Mouse (Mus musculus) forebrain, embryonic 15.5 days (tissue): ENCODE measurements around the gene Eme2. TPM values are rescaled to one million over a fixed set of nuclear protein-coding genes. Genes with fewer than 3 reads are reported as not detected.

Source experiments
- ATAC-seq: fragments of 200-750 bp; cut with Nextera tagmentation; replicated peaks from 2 replicates; pipeline ENCODE4 v1.8.0; 2017; ENCODE audit warnings: mild to moderate bottlenecking, moderate TSS enrichment, moderate library complexity
- H3K27ac ChIP-seq: fragments of 300-500 bp; sonication (generic); replicated peaks from 2 replicates; pipeline ENCODE4 v1.5.1; 2015; ENCODE audit warnings: mild to moderate bottlenecking, inconsistent platforms
- H3K27me3 ChIP-seq: fragments of 300-500 bp; sonication (generic); 2 replicates; pipeline ENCODE4 v1.6.1; 2015; ENCODE audit warnings: inconsistent platforms
- H3K36me3 ChIP-seq: fragments of 300-500 bp; sonication (generic); 2 replicates; pipeline ENCODE4 v1.6.1; 2015; ENCODE audit warnings: mild to moderate bottlenecking, inconsistent platforms
- H3K4me1 ChIP-seq: fragments of 300-500 bp; sonication (generic); 2 replicates; pipeline ENCODE4 v1.6.1; 2015; ENCODE audit warnings: inconsistent platforms
- H3K4me2 ChIP-seq: fragments of 300-500 bp; sonication (generic); replicated peaks from 2 replicates; pipeline ENCODE4 v1.6.1; 2015; ENCODE audit warnings: mild to moderate bottlenecking, inconsistent platforms
- H3K4me3 ChIP-seq: fragments of 300-500 bp; sonication (generic); 2 replicates; pipeline ENCODE4 v1.5.1; 2015; ENCODE audit warnings: mild to moderate bottlenecking, inconsistent platforms
- H3K9ac ChIP-seq: fragments of 300-500 bp; sonication (generic); replicated peaks from 2 replicates; pipeline ENCODE4 v1.6.1; 2015; ENCODE audit warnings: mild to moderate bottlenecking, inconsistent platforms
- H3K9me3 ChIP-seq: fragments of 300-500 bp; sonication (generic); 2 replicates; pipeline ENCODE4 v1.6.1; 2016; ENCODE audit warnings: inconsistent platforms
- WGBS: fragments of 180-500 bp; shearing (Covaris S2); methylation state at CpG from one replicate; pipeline ENCODE4 v1.1.7; 2015; ENCODE audit warnings: mixed read lengths; 5-methylcytosine and 5-hydroxymethylcytosine counted together
- polyA plus RNA-seq: library from polyadenylated mRNA; unstranded; fragments of >200 nt; fragmentation: Nextera tagmentation; extraction: Ambion mirVana; gene quantifications from 2 replicates; pipeline ENCODE4 v1.2.1, GENCODE M21; 2015

The Eme2 gene
- polyA plus RNA-seq, 1 experiment from 2014 or later, result 34.6 TPM

DNA sequence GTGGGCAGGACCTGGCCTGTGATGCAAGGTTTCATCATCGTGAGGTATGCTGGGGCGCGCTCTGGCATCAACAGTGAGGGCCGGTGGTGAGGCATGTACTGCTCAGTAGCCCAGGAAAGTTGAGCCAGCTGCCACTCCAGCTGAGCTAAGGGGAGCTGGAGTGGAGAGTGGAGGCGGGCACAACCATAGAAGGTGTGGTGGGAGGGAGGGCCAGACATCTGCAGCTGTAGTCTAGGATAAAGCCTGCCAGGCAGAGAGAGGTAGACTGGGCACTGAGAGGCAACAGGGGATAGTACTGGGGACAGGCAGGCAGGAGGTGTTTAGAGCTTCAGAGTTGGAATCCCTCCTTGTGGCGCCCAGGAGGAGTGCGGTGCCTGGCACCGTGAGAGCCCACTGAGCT, 34.8 kb downstream of the Eme2 start:
- no peaks in the 10 kb centered on the region for H3K4me1 ChIP-seq
- no peak overlapping the region for H3K4me2 ChIP-seq
- H3K27ac ChIP-seq, result no peak overlapping the region
- no peaks in the 10 kb centered on the region for H3K9me3 ChIP-seq
- no peaks in the 10 kb centered on the region for H3K27me3 ChIP-seq
- WGBS, result 89% methylated on average over 8 of the region's 8 CpGs
- no peak overlapping the region for H3K9ac ChIP-seq
- peaks cover 22% of the 10 kb centered on the region for H3K36me3 ChIP-seq
- ATAC-seq, result no peak
- no peak overlapping the region for H3K4me3 ChIP-seq

DNA sequence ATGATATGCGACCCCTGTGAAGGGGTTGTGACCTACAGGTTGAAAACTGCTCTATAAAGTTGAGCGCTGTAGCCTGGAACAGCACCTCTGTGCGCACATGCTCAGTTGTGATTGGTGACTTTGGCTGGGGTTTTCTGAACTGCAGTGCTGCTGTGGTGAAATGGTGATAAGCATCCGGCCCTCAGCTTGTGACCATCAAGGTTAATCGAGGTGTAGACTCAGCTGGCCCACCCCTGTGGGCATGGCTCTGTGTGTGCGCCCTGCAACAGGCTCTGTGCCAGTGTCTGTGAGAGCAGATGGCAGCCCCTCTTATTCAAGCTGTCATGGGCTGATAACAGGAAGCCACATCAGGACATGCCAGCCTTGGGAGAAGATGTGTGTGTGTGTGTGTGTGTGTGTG, 35.9 kb downstream of the Eme2 start:
- Histone ChIP-seq H3K27me3 (no peaks in the 10 kb centered on the region), H3K4me1 (no peaks in the 10 kb centered on the region), H3K4me3 (no peak overlapping the region), H3K4me2 (no peak overlapping the region), H3K9ac (no peak overlapping the region), H3K9me3 (no peaks in the 10 kb centered on the region), H3K27ac (no peak overlapping the region), H3K36me3 (peaks cover 23% of the 10 kb centered on the region)
- 84% methylated on average over 6 of the region's 6 CpGs for WGBS
- no peak for ATAC-seq

GRCm38 (mm10) chr17:24857831-24858470, 36.9 kb downstream of the Eme2 start:
- no peak overlapping the region for H3K27ac ChIP-seq
- H3K4me1 ChIP-seq, result no peaks in the 10 kb centered on the region
- no peak for ATAC-seq
- no peak overlapping the region for H3K9ac ChIP-seq
- H3K4me2 ChIP-seq, result no peak overlapping the region
- 85% methylated on average over 8 of the region's 8 CpGs for WGBS
- no peaks in the 10 kb centered on the region for H3K27me3 ChIP-seq
- H3K4me3 ChIP-seq, result no peak overlapping the region
- H3K9me3 ChIP-seq, result no peaks in the 10 kb centered on the region
- H3K36me3 ChIP-seq, result peaks cover 25% of the 10 kb centered on the region

DNA sequence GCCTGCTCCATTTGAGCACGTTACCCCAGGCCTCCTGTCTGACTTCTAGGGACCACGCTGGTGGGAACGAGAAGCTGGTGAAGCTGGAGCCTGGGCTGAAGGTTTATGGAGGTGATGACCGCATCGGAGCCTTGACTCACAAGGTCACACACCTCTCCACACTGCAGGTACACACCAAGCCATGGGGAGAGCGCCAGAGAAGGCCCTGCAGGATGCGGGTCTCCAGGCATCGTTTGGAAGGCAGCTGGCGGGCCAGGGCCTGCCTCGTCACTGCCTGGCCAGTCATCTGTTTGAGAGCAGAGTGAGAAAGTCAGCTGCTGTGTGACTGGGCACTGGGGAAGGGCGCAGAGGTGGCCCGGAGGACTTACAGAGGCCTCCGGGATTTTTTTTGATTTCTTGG, 38.3 kb downstream of the Eme2 start:
- Histone ChIP-seq H3K27ac (no peak overlapping the region), H3K4me1 (0 out of 2 replicates have a peak, but pooled peaks cover 2% of the 10 kb centered on the region), H3K4me3 (no peak overlapping the region), H3K36me3 (peaks cover 15% of the 10 kb centered on the region), H3K9me3 (no peaks in the 10 kb centered on the region), H3K27me3 (no peaks in the 10 kb centered on the region), H3K9ac (no peak overlapping the region), H3K4me2 (no peak overlapping the region)
- WGBS, result 90% methylated on average over 13 of the region's 13 CpGs
- ATAC-seq, result no peak

GRCm38 (mm10) chr17:24855838-24856464, 38.9 kb downstream of the Eme2 start:
- H3K27ac ChIP-seq, result no peak overlapping the region
- H3K27me3 ChIP-seq, result no peaks in the 10 kb centered on the region
- H3K4me1 ChIP-seq, result peaks cover 8% of the 10 kb centered on the region
- peaks cover 11% of the 10 kb centered on the region for H3K36me3 ChIP-seq
- no peak overlapping the region for H3K4me2 ChIP-seq
- H3K9me3 ChIP-seq, result no peaks in the 10 kb centered on the region
- WGBS, result 87% methylated on average over 3 of the region's 3 CpGs
- no peak overlapping the region for H3K9ac ChIP-seq
- H3K4me3 ChIP-seq, result no peak overlapping the region
- no peak for ATAC-seq

GRCm38 (mm10) chr17:24851381-24852125, 43.3 kb downstream of the Eme2 start:
- no peaks in the 10 kb centered on the region for H3K27me3 ChIP-seq
- peak overlapping the region; percentile 97 for H3K4me2 ChIP-seq
- H3K9me3 ChIP-seq, result no peaks in the 10 kb centered on the region
- peaks cover 27% of the 10 kb centered on the region for H3K4me1 ChIP-seq
- WGBS, result 79% methylated on average over 10 of the region's 10 CpGs
- peaks cover 11% of the 10 kb centered on the region for H3K36me3 ChIP-seq
- H3K27ac ChIP-seq, result no peak overlapping the region
- no peak for ATAC-seq
- H3K9ac ChIP-seq, result peak overlapping the region; percentile 75; the same call in 1 of the 2 replicates
- peak overlapping the region; percentile 80 for H3K4me3 ChIP-seq

DNA sequence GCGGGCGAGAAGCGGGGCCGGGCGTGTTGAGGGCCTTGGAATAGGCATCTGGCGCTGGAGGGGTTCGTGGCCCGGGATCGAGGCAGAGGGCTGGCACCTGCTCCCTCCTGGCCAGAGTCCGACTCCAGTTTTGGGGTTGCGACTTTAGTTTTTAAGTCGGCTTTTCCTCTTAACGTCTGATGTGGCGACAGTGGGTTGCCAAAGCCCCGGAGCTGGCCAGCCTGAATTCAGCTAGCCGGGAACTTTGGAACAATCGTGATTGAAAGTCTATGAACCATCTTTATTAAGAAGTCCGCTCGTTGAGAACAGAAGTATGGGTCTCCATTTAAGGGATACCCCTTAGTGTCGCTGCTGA, 44.1 kb downstream of the Eme2 start:
- peak overlapping the region; percentile 75 for H3K9ac ChIP-seq
- under 1% methylated on average over 20 of the region's 20 CpGs for WGBS
- ATAC-seq, result no peak

GRCm38 (mm10) chr17:24850065-24850772, 44.7 kb downstream of the Eme2 start, which contains the start of gene Fahd1:
Gene Fahd1, minus strand, starts transcription at chr17:24850364.
- Histone ChIP-seq H3K9me3 (no peaks in the 10 kb centered on the region), H3K9ac (peak within 1 kb of the TSS; percentile 81), H3K4me2 (peak within 1 kb of the TSS; percentile 97), H3K4me3 (peak within 1 kb of the TSS; percentile 80), H3K27me3 (no peaks in the 10 kb centered on the region), H3K4me1 (peaks cover 27% of the 10 kb centered on the region), H3K36me3 (peaks cover 11% of the 10 kb centered on the region), H3K27ac (peak within 1 kb of the TSS; percentile 94)
- WGBS, result under 1% methylated on average over 58 of the region's 58 CpGs
- ATAC-seq, result peak; percentile 100

More for the DNA sequence above, 44.1 kb downstream of the Eme2 start:
- peak overlapping the region; percentile 80 for H3K4me3 ChIP-seq
- peaks cover 27% of the 10 kb centered on the region for H3K4me1 ChIP-seq
- H3K4me2 ChIP-seq, result peak overlapping the region; percentile 97
- H3K36me3 ChIP-seq, result peaks cover 11% of the 10 kb centered on the region
- no peaks in the 10 kb centered on the region for H3K9me3 ChIP-seq
- no peaks in the 10 kb centered on the region for H3K27me3 ChIP-seq
- peak overlapping the region; percentile 62 for H3K27ac ChIP-seq

- Histone ChIP-seq H3K27ac (peak overlapping the region; percentile 94), H3K4me2 (peak overlapping the region; percentile 97), H3K27me3 (no peaks in the 10 kb centered on the region), H3K4me3 (peak overlapping the region; percentile 80), H3K36me3 (peaks cover 11% of the 10 kb centered on the region), H3K9me3 (no peaks in the 10 kb centered on the region), H3K4me1 (peaks cover 27% of the 10 kb centered on the region), H3K9ac (peak overlapping the region; percentile 81)
- ATAC-seq, result no peak
- WGBS, result under 1% methylated on average over 21 of the region's 21 CpGs
Observed at GRCm38 (mm10) chr17:24849733-24850064, 45.2 kb downstream of the Eme2 start.

GRCm38 (mm10) chr17:24848600-24849031, 46.3 kb downstream of the Eme2 start:
- H3K4me2 ChIP-seq, result peak overlapping the region; percentile 97; the same call in 1 of the 2 replicates
- peaks cover 3% of the 10 kb centered on the region for H3K36me3 ChIP-seq
- H3K9ac ChIP-seq, result no peak overlapping the region
- H3K27ac ChIP-seq, result no peak overlapping the region
- no peaks in the 10 kb centered on the region for H3K27me3 ChIP-seq
- H3K9me3 ChIP-seq, result no peaks in the 10 kb centered on the region
- no peak for ATAC-seq
- H3K4me3 ChIP-seq, result 0 out of 2 replicates have a peak overlapping the region, but pooled peaks have one; percentile 2
- peaks cover 27% of the 10 kb centered on the region for H3K4me1 ChIP-seq

DNA sequence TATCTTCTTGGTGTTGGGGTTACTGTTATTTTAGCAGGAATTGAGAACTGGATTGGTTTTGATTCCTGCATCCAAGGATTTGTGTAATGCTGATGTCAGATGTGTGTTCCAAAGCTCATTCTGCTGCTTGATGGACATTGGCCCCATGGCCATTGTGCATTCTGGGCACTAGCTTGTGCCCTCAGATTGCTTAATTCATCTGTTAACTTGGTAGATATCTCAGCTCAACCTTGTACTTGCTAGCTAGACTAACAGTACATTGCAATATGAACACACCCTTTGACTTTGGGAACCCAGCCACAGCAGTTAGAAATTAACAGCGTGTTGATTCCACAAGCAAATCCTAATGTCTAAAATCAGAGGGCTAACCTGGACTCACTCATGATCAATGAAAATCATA, 47.5 kb downstream of the Eme2 start:
- no peak for ATAC-seq
- Histone ChIP-seq H3K9ac (no peak overlapping the region), H3K9me3 (no peaks in the 10 kb centered on the region), H3K27ac (no peak overlapping the region), H3K4me1 (peaks cover 27% of the 10 kb centered on the region), H3K36me3 (no peaks in the 10 kb centered on the region), H3K4me2 (no peak overlapping the region), H3K27me3 (no peaks in the 10 kb centered on the region), H3K4me3 (no peak overlapping the region)
- 98% methylated on average over 1 of the region's 1 CpGs for WGBS

- no peak overlapping the region for H3K4me3 ChIP-seq
- no peak for ATAC-seq
- no peak overlapping the region for H3K27ac ChIP-seq
- no peak overlapping the region for H3K4me2 ChIP-seq
- no peak overlapping the region for H3K9ac ChIP-seq
- 55% methylated on average over 9 of the region's 9 CpGs for WGBS
- H3K36me3 ChIP-seq, result no peaks in the 10 kb centered on the region
- no peaks in the 10 kb centered on the region for H3K9me3 ChIP-seq
- H3K4me1 ChIP-seq, result peaks cover 14% of the 10 kb centered on the region
- H3K27me3 ChIP-seq, result peaks cover 5% of the 10 kb centered on the region; the same call in 1 of the 2 replicates
Observed at GRCm38 (mm10) chr17:24844525-24844924, 50.4 kb downstream of the Eme2 start.
